Mouse (Mus musculus): Measurements from ENCODE around the gene Olfr652. TPM values are rescaled to one million over a fixed set of nuclear protein-coding genes. Genes with fewer than 3 reads are reported as not detected.

Gene Olfr652
- polyA plus RNA-seq, 1 experiment, result not detected

GRCm38 (mm10) chr7:104588274-104588673, 27.6 kb downstream of the Olfr652 start:
- no peak for TF ChIP-seq POLR2A (IDR thresholded peaks at IDR 0.05; ENCODE audit: low read depth, low read length)
- TF ChIP-seq CTCF (conservative IDR thresholded peaks at IDR 0.05; ENCODE audit: insufficient read depth, insufficient read length, low read depth, low read length), result no peak
- no peaks in the 10 kb centered on the region for H3K4me1 ChIP-seq (ENCODE audit: control insufficient read depth, insufficient read depth, low read length)
- WGBS, result 82% methylated on average over 5 of the region's 5 CpGs
- H3K36me3 ChIP-seq (ENCODE audit: control insufficient read depth, insufficient read depth, low read length), result no peaks in the 10 kb centered on the region
- no peak for DNase-seq
- no peaks in the 10 kb centered on the region for H3K27me3 ChIP-seq (replicated peaks; ENCODE audit: control insufficient read depth, insufficient read depth, low read length)
- no peak overlapping the region for H3K4me3 ChIP-seq (ENCODE audit: insufficient read depth, low read depth, low read length)
- H3K27ac ChIP-seq (ENCODE audit: insufficient read depth, low read depth, low read length), result no peak overlapping the region

- no peak within 1 kb of the TSS for H3K27ac ChIP-seq (ENCODE audit: insufficient read depth, low read depth, low read length)
- no peak within 1 kb of the TSS for H3K4me3 ChIP-seq (ENCODE audit: insufficient read depth, low read depth, low read length)
- no peaks in the 10 kb centered on the region for H3K4me1 ChIP-seq (ENCODE audit: control insufficient read depth, insufficient read depth, low read length)
- H3K36me3 ChIP-seq (ENCODE audit: control insufficient read depth, insufficient read depth, low read length), result no peaks in the 10 kb centered on the region
- no peaks in the 10 kb centered on the region for H3K27me3 ChIP-seq (replicated peaks; ENCODE audit: control insufficient read depth, insufficient read depth, low read length)
- DNase-seq, result no peak
- 84% methylated on average over 2 of the region's 2 CpGs for WGBS
- TF ChIP-seq POLR2A (IDR thresholded peaks at IDR 0.05; ENCODE audit: low read depth, low read length) (no peak), CTCF (conservative IDR thresholded peaks at IDR 0.05; ENCODE audit: insufficient read depth, insufficient read length, low read depth, low read length) (no peak)
Measured at GRCm38 (mm10) chr7:104601679-104602078, 41.0 kb downstream of the Olfr652 start, which contains the start of gene Olfr655. Olfr655 (minus strand) TSS chr7:104601779.

GRCm38 (mm10) chr7:104603173-104603572, 42.5 kb downstream of the Olfr652 start:
- H3K4me1 ChIP-seq (ENCODE audit: control insufficient read depth, insufficient read depth, low read length), result no peaks in the 10 kb centered on the region
- no peaks in the 10 kb centered on the region for H3K36me3 ChIP-seq (ENCODE audit: control insufficient read depth, insufficient read depth, low read length)
- H3K27ac ChIP-seq (ENCODE audit: insufficient read depth, low read depth, low read length), result no peak overlapping the region
- no peak overlapping the region for H3K4me3 ChIP-seq (ENCODE audit: insufficient read depth, low read depth, low read length)
- TF ChIP-seq POLR2A (IDR thresholded peaks at IDR 0.05; ENCODE audit: low read depth, low read length) (no peak), CTCF (conservative IDR thresholded peaks at IDR 0.05; ENCODE audit: insufficient read depth, insufficient read length, low read depth, low read length) (peak; percentile 83)
- H3K27me3 ChIP-seq (replicated peaks; ENCODE audit: control insufficient read depth, insufficient read depth, low read length), result no peaks in the 10 kb centered on the region
- 6% methylated on average over 3 of the region's 3 CpGs for WGBS
- peak; percentile 41 for DNase-seq

GRCm38 (mm10) chr7:104604727-104605126, 44.0 kb downstream of the Olfr652 start:
- TF ChIP-seq POLR2A (IDR thresholded peaks at IDR 0.05; ENCODE audit: low read depth, low read length) (no peak), CTCF (conservative IDR thresholded peaks at IDR 0.05; ENCODE audit: insufficient read depth, insufficient read length, low read depth, low read length) (no peak)
- Histone ChIP-seq H3K27me3 (replicated peaks; ENCODE audit: control insufficient read depth, insufficient read depth, low read length) (no peaks in the 10 kb centered on the region), H3K4me1 (ENCODE audit: control insufficient read depth, insufficient read depth, low read length) (no peaks in the 10 kb centered on the region), H3K4me3 (ENCODE audit: insufficient read depth, low read depth, low read length) (no peak overlapping the region), H3K36me3 (ENCODE audit: control insufficient read depth, insufficient read depth, low read length) (no peaks in the 10 kb centered on the region), H3K27ac (ENCODE audit: insufficient read depth, low read depth, low read length) (no peak overlapping the region)
- no peak for DNase-seq

GRCm38 (mm10) chr7:104613655-104614054, 53.0 kb downstream of the Olfr652 start, which contains the start of gene Olfr656:
Olfr656 (plus strand) TSS chr7:104613955.
- no peaks in the 10 kb centered on the region for H3K4me1 ChIP-seq (ENCODE audit: control insufficient read depth, insufficient read depth, low read length)
- H3K27ac ChIP-seq (ENCODE audit: insufficient read depth, low read depth, low read length), result no peak within 1 kb of the TSS
- TF ChIP-seq POLR2A (IDR thresholded peaks at IDR 0.05; ENCODE audit: low read depth, low read length) (no peak), CTCF (conservative IDR thresholded peaks at IDR 0.05; ENCODE audit: insufficient read depth, insufficient read length, low read depth, low read length) (no peak)
- 78% methylated on average over 4 of the region's 4 CpGs for WGBS
- H3K27me3 ChIP-seq (replicated peaks; ENCODE audit: control insufficient read depth, insufficient read depth, low read length), result no peaks in the 10 kb centered on the region
- no peaks in the 10 kb centered on the region for H3K36me3 ChIP-seq (ENCODE audit: control insufficient read depth, insufficient read depth, low read length)
- no peak within 1 kb of the TSS for H3K4me3 ChIP-seq (ENCODE audit: insufficient read depth, low read depth, low read length)
- DNase-seq, result no peak

Other genes starting within 250 kb of the Olfr652 start
- 1.9 and 3.1 TPM in 2 replicates for gene Trim12a, start 245.4 kb upstream of the Olfr652 start, polyA plus RNA-seq (2012; rRNA removed)
- 2.3 TPM in 2 replicates for gene Trim34b, start 231.4 kb upstream of the Olfr652 start, polyA plus RNA-seq (2012; rRNA removed)
- gene Trim12c, start 207.5 kb upstream of the Olfr652 start, polyA plus RNA-seq (2012; rRNA removed), result 2.4 and 3.4 TPM in 2 replicates
- 0.03 and 0.25 TPM in 2 replicates for gene Trim30b, start 191.0 kb upstream of the Olfr652 start, polyA plus RNA-seq (2012; rRNA removed)
- gene Trim30c, start 160.1 kb upstream of the Olfr652 start, polyA plus RNA-seq (2012; rRNA removed), result 0.09 TPM in 1 of 2 replicates, not detected in the other
- gene Trim30a, start 95.7 kb upstream of the Olfr652 start, polyA plus RNA-seq (2012; rRNA removed), result 2.1 and 4.6 TPM in 2 replicates
- 0.39 and 0.92 TPM in 2 replicates for gene Trim30d, start 53.1 kb upstream of the Olfr652 start, polyA plus RNA-seq (2012; rRNA removed)
- gene Olfr651, start 10.8 kb upstream of the Olfr652 start, polyA plus RNA-seq (2012; rRNA removed), result not detected in 2 replicates
- not detected in 2 replicates for gene Olfr653, start 16.4 kb downstream of the Olfr652 start, polyA plus RNA-seq (2012; rRNA removed)
- gene Olfr654, start 26.1 kb downstream of the Olfr652 start, polyA plus RNA-seq (2012; rRNA removed), result not detected in 2 replicates
- not detected in 2 replicates for gene Olfr655, start 40.9 kb downstream of the Olfr652 start, polyA plus RNA-seq (2012; rRNA removed)
- gene Olfr656, start 53.1 kb downstream of the Olfr652 start, polyA plus RNA-seq (2012; rRNA removed), result not detected in 2 replicates
- not detected in 2 replicates for gene Olfr657, start 63.9 kb downstream of the Olfr652 start, polyA plus RNA-seq (2012; rRNA removed)
- not detected in 2 replicates for gene Olfr658, start 86.4 kb downstream of the Olfr652 start, polyA plus RNA-seq (2012; rRNA removed)
- gene Olfr659, start 105.9 kb downstream of the Olfr652 start, polyA plus RNA-seq (2012; rRNA removed), result not detected in 2 replicates
- not detected in 2 replicates for gene Olfr661, start 125.6 kb downstream of the Olfr652 start, polyA plus RNA-seq (2012; rRNA removed)
- gene Usp17le, start 216.6 kb downstream of the Olfr652 start, polyA plus RNA-seq (2012; rRNA removed), result not detected in 2 replicates